Mouse (Mus musculus) kidney, adult 2 months (tissue): Measurements from ENCODE around the gene Xlr5c.
"Not testable (repeated sequence)": the region's sequence is repeated elsewhere in the genome, so short reads cannot be mapped to it uniquely, and the experiment has no call there.

ENCODE experiments used
- CTCF ChIP-seq: fragments of 200-500 bp; conservative IDR thresholded peaks from 2 replicates; pipeline ENCODE4 v1.5.1; 2011; ENCODE audit warnings: low read depth, mild to moderate bottlenecking, control low read depth, low read length, moderate library complexity, mixed read lengths; ENCODE audit not compliant: insufficient read depth, insufficient read length
- POLR2A ChIP-seq: fragments of 200-500 bp; IDR thresholded peaks from one replicate; pipeline ENCODE4 v1.6.1; 2011; ENCODE audit warnings: low read depth, low read length, control low read depth

GRCm38 (mm10) chrX:73292876-73293275, at the start of gene Xlr5c, which contains the start of gene Xlr5a:
- not testable (repeated sequence) for TF ChIP-seq CTCF, POLR2A
